Mouse (Mus musculus) heart, postnatal 0 days (tissue): Measurements from ENCODE around the gene Gtf2f2. TPM values are rescaled to one million over a fixed set of nuclear protein-coding genes. Genes with fewer than 3 reads are reported as not detected.

Experiments used
- ATAC-seq: fragments of 200-750 bp; cut with Nextera tagmentation; 2 replicates; pipeline ENCODE4 v1.8.0; 2017; ENCODE audit warnings: low read depth, moderate number of reproducible peaks, moderate library complexity; ENCODE audit not compliant: insufficient read depth
- DNase-seq: peaks from one replicate; pipeline ENCODE4 v3.0.0-alpha.2; 2016; ENCODE audit warnings: low spot score
- H3K27ac ChIP-seq: fragments of 300-500 bp; sonication (generic); 2 replicates; pipeline ENCODE4 v1.5.1; 2014; ENCODE audit warnings: low read depth, mild to moderate bottlenecking
- H3K27me3 ChIP-seq: fragments of 300-500 bp; sonication (generic); 2 replicates; pipeline ENCODE4 v1.6.1; 2014; ENCODE audit warnings: low read length, mixed read lengths; ENCODE audit not compliant: control insufficient read depth, insufficient read depth
- H3K36me3 ChIP-seq: fragments of 300-500 bp; sonication (generic); replicated peaks from 2 replicates; pipeline ENCODE4 v1.6.1; 2014; ENCODE audit warnings: low read length, mixed read lengths; ENCODE audit not compliant: control insufficient read depth, insufficient read depth
- H3K4me1 ChIP-seq: fragments of 300-500 bp; sonication (generic); 2 replicates; pipeline ENCODE4 v1.6.1; 2014; ENCODE audit warnings: antibody characterized with exemption; ENCODE audit not compliant: control insufficient read depth, insufficient read depth
- H3K4me2 ChIP-seq: fragments of 300-500 bp; sonication (generic); 2 replicates; pipeline ENCODE4 v1.6.1; 2014; ENCODE audit warnings: low read depth, mild to moderate bottlenecking, low read length, moderate library complexity
- H3K4me3 ChIP-seq: fragments of 300-500 bp; sonication (generic); 2 replicates; pipeline ENCODE4 v1.5.1; 2014; ENCODE audit warnings: low read depth, low read length
- H3K9ac ChIP-seq: fragments of 300-500 bp; sonication (generic); replicated peaks from 2 replicates; pipeline ENCODE4 v1.6.1; 2014; ENCODE audit warnings: low read depth, low read length, mixed read lengths
- H3K9me3 ChIP-seq: fragments of 300-500 bp; sonication (generic); replicated peaks from 2 replicates; pipeline ENCODE4 v1.6.1; 2016; ENCODE audit warnings: low read length; ENCODE audit not compliant: control insufficient read depth
- CTCF ChIP-seq: IDR thresholded peaks from 2 replicates; pipeline ENCODE4 v1.5.1; 2016; ENCODE audit warnings: antibody characterized with exemption, control low read depth, low read depth
- EP300 ChIP-seq: IDR thresholded peaks from 2 replicates; pipeline ENCODE4 v1.6.1; 2016; ENCODE audit warnings: antibody characterized with exemption, low read depth
- WGBS: fragments of 180-500 bp; shearing (Covaris S2); extraction: QIAGEN DNeasy Blood & Tissue Kit; methylation state at CpG from one replicate; pipeline ENCODE4 v1.1.7; 2014; 5-methylcytosine and 5-hydroxymethylcytosine counted together
- polyA plus RNA-seq: library from polyadenylated mRNA; unstranded; fragments of >200 nt; fragmentation: Nextera tagmentation; extraction: Ambion mirVana; gene quantifications from 2 replicates; pipeline ENCODE4 v1.2.1, GENCODE M21; 2015
- total RNA-seq: library from RNA; depleted of rRNA; stranded (reverse); fragments of >200 nt; gene quantifications from 2 replicates; pipeline ENCODE4 v1.2.3, GENCODE M21; 2014; ENCODE audit warnings: low replicate concordance

The Gtf2f2 gene
- total and polyA plus RNA-seq, 2 experiments from 2014 or later: 6.4 to 25.7 TPM

DNA sequence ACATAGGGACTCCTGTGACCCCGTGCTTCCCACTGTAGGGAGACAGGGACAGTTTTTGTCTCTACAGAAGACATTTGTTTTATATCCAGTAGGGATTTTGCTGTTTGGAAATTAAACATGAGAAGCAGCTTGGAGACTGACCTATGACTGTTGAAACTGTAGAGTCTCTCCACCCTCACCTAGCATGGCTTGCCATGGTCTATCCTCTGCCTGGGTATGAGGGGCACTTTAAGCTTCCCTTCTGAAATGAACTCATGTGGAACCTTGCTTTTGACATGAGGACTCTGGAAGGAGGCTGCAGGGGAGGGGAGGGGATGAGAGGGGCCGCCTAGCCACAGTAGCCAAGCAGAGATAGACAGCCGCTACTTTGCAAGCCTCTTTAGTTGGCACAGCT, 33.5 kb upstream of the Gtf2f2 start:
- Histone ChIP-seq H3K27ac (no peak overlapping the region), H3K4me3 (no peak overlapping the region), H3K4me2 (no peak overlapping the region), H3K9me3 (no peaks in the 10 kb centered on the region), H3K4me1 (no peaks in the 10 kb centered on the region), H3K27me3 (no peaks in the 10 kb centered on the region), H3K9ac (no peak overlapping the region), H3K36me3 (no peaks in the 10 kb centered on the region)
- DNase-seq (no peak), ATAC-seq (no peak)
- 58% methylated on average over 3 of the region's 3 CpGs for WGBS
- no peak for TF ChIP-seq EP300

- Histone ChIP-seq H3K9ac (no peak overlapping the region), H3K4me2 (no peak overlapping the region), H3K9me3 (no peaks in the 10 kb centered on the region), H3K36me3 (no peaks in the 10 kb centered on the region), H3K4me3 (no peak overlapping the region), H3K27me3 (no peaks in the 10 kb centered on the region), H3K27ac (no peak overlapping the region), H3K4me1 (no peaks in the 10 kb centered on the region)
- no peak for DNase-seq
- WGBS: 76% methylated on average over 14 of the region's 14 CpGs
- no peak for ATAC-seq
- no peak for TF ChIP-seq EP300
- no peak for TF ChIP-seq CTCF
Measured at GRCm38 (mm10) chr14:76043251-76044163, 32.8 kb upstream of the Gtf2f2 start.

GRCm38 (mm10) chr14:76033221-76033637, 22.6 kb upstream of the Gtf2f2 start:
- Histone ChIP-seq H3K4me3 (no peak overlapping the region), H3K9me3 (no peaks in the 10 kb centered on the region), H3K27ac (no peak overlapping the region), H3K27me3 (no peaks in the 10 kb centered on the region), H3K36me3 (no peaks in the 10 kb centered on the region), H3K9ac (no peak overlapping the region), H3K4me2 (no peak overlapping the region), H3K4me1 (no peaks in the 10 kb centered on the region)
- TF ChIP-seq CTCF (no peak), EP300 (no peak)
- 58% methylated on average over 7 of the region's 7 CpGs for WGBS
- ATAC-seq: no peak
- DNase-seq: no peak

- Histone ChIP-seq H3K4me1 (no peaks in the 10 kb centered on the region), H3K27ac (no peak overlapping the region), H3K4me3 (no peak overlapping the region), H3K9me3 (no peaks in the 10 kb centered on the region), H3K4me2 (no peak overlapping the region), H3K36me3 (no peaks in the 10 kb centered on the region), H3K9ac (no peak overlapping the region), H3K27me3 (no peaks in the 10 kb centered on the region)
- TF ChIP-seq CTCF (no peak), EP300 (no peak)
- DNase-seq: no peak
- WGBS: 74% methylated on average over 7 of the region's 7 CpGs
- ATAC-seq: no peak
Measured at GRCm38 (mm10) chr14:76032671-76033136, 22.0 kb upstream of the Gtf2f2 start.

GRCm38 (mm10) chr14:76031117-76031842, 20.6 kb upstream of the Gtf2f2 start:
- 40% methylated on average over 11 of the region's 11 CpGs for WGBS
- no peak for TF ChIP-seq EP300
- TF ChIP-seq CTCF: no peak
- H3K9me3 ChIP-seq: no peaks in the 10 kb centered on the region
- DNase-seq (no peak), ATAC-seq (no peak)
- no peaks in the 10 kb centered on the region for H3K36me3 ChIP-seq
- no peak overlapping the region for H3K9ac ChIP-seq
- H3K27me3 ChIP-seq: no peaks in the 10 kb centered on the region
- no peak overlapping the region for H3K4me3 ChIP-seq
- H3K4me2 ChIP-seq: peak overlapping the region; percentile 42
- H3K4me1 ChIP-seq: no peaks in the 10 kb centered on the region
- no peak overlapping the region for H3K27ac ChIP-seq
